Mouse (Mus musculus) kidney, embryonic 14.5 days (tissue): Measurements from ENCODE around the gene Micall2. TPM values are rescaled to one million over a fixed set of nuclear protein-coding genes. Genes with fewer than 3 reads are reported as not detected.
A peak's percentile ranks its signal among the peaks of the same experiment; 100 is the strongest.

ENCODE experiments used
- ATAC-seq: fragments of 200-750 bp; cut with Nextera tagmentation; 2 replicates; pipeline ENCODE4 v1.8.0; 2017; ENCODE audit warnings: moderate number of reproducible peaks, mild to moderate bottlenecking, moderate TSS enrichment, moderate library complexity; ENCODE audit not compliant: low FRiP score, low TSS enrichment
- H3K27ac ChIP-seq: fragments of 300-500 bp; sonication (generic); 2 replicates; pipeline ENCODE4 v1.5.1; 2014; ENCODE audit warnings: low read depth, mild to moderate bottlenecking, low read length, moderate library complexity, mixed read lengths
- H3K27me3 ChIP-seq: fragments of 300-500 bp; sonication (generic); 2 replicates; pipeline ENCODE4 v1.6.1; 2014; ENCODE audit warnings: mild to moderate bottlenecking, low read length; ENCODE audit not compliant: control insufficient read depth, insufficient read depth
- H3K36me3 ChIP-seq: fragments of 300-500 bp; sonication (generic); 2 replicates; pipeline ENCODE4 v1.6.1; 2014; ENCODE audit warnings: low read length, mixed read lengths; ENCODE audit not compliant: control insufficient read depth, insufficient read depth
- H3K4me1 ChIP-seq: fragments of 300-500 bp; sonication (generic); 2 replicates; pipeline ENCODE4 v1.6.1; 2014; ENCODE audit warnings: low read length, mixed read lengths; ENCODE audit not compliant: control insufficient read depth, insufficient read depth
- H3K4me2 ChIP-seq: fragments of 300-500 bp; sonication (generic); replicated peaks from 2 replicates; pipeline ENCODE4 v1.6.1; 2014; ENCODE audit warnings: low read depth, mild to moderate bottlenecking, low read length
- H3K4me3 ChIP-seq: fragments of 300-500 bp; sonication (generic); 2 replicates; pipeline ENCODE4 v1.5.1; 2014; ENCODE audit warnings: mild to moderate bottlenecking, low read length
- H3K9ac ChIP-seq: fragments of 300-500 bp; sonication (generic); 2 replicates; pipeline ENCODE4 v1.6.1; 2014; ENCODE audit warnings: low read depth, mild to moderate bottlenecking, low read length, moderate library complexity
- H3K9me3 ChIP-seq: fragments of 300-500 bp; sonication (generic); 2 replicates; pipeline ENCODE4 v1.6.1; 2016; ENCODE audit warnings: low read length; ENCODE audit not compliant: control insufficient read depth
- WGBS: fragments of 180-500 bp; shearing (Covaris S2); extraction: QIAGEN DNeasy Blood & Tissue Kit; methylation state at CpG from one replicate; pipeline ENCODE4 v1.1.7; 2014; 5-methylcytosine and 5-hydroxymethylcytosine counted together
- polyA plus RNA-seq: library from polyadenylated mRNA; unstranded; fragments of >200 nt; fragmentation: Nextera tagmentation; extraction: Ambion mirVana; gene quantifications from 2 replicates; pipeline ENCODE4 v1.2.1, GENCODE M21; 2014

Gene Micall2
- polyA plus RNA-seq, 1 experiment from 2014 or later = 6.4 TPM

DNA sequence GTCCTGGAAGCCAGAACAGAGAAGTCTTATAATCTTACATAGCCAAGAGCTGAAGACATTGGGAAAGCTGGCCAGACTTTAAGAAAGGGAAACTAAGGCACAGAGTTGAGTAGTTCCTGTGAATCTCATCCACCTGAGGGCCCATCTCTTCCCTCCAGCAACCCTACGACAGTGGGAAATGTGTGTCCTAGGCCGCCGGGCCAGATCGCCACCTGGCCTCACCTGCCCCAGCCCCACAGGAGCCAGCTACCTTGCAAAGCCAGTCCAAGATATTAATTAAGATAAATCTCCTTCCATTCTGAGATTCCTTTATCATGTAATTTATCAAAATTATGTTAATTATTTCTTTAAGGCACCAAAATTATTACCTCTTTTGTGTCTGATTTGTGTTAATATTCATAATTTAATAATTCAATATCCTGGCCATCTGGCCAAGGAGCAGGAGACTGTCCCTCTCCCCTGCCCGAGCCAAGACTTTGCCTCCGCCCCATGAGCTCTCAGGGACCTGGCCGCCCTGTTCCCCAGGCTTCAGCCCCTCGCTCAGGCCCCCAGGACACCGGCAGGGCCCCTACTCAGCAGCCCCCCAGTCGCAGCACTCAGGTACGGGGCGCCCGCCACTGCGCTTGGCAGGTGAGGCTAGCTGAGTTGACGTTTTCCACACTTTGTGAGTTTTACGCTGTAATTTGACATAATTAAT, 41.7 kb downstream of the Micall2 start:
- no peaks in the 10 kb centered on the region for H3K27me3 ChIP-seq
- WGBS = 53% methylated on average over 16 of the region's 16 CpGs
- peak overlapping the region; percentile 18; the same call in 1 of the 2 replicates for H3K4me2 ChIP-seq
- H3K9me3 ChIP-seq = 0 out of 2 replicates have a peak, but pooled peaks cover 2% of the 10 kb centered on the region
- no peak overlapping the region for H3K27ac ChIP-seq
- ATAC-seq = 0 out of 2 replicates have a peak, but pooled peaks have one; percentile 39
- no peak overlapping the region for H3K9ac ChIP-seq
- H3K4me1 ChIP-seq = no peaks in the 10 kb centered on the region
- no peaks in the 10 kb centered on the region for H3K36me3 ChIP-seq
- H3K4me3 ChIP-seq = no peak overlapping the region

DNA sequence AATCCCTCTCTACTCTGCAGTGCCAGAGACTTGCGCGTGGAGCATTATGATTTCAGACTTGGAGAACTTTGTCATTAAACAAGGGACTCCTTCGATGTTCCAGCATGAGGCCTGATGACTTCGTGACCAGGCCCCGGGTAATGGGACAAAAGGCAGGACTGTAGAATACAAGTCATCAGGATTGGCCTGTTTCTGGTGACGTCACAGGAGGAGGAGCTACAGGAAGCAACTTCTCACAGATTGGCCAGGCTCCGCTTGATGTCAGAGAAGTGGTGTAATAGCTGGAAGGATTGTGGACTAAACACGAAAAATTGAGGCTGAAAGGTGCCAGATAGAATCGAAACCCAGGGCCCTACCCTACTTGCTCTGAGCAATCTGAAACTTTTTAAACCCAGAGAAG, 45.3 kb downstream of the Micall2 start:
- Histone ChIP-seq H3K9ac (no peak overlapping the region), H3K4me2 (no peak overlapping the region), H3K36me3 (no peaks in the 10 kb centered on the region), H3K4me3 (no peak overlapping the region), H3K4me1 (peaks cover 9% of the 10 kb centered on the region; the same call in 1 of the 2 replicates), H3K9me3 (no peaks in the 10 kb centered on the region), H3K27ac (no peak overlapping the region), H3K27me3 (no peaks in the 10 kb centered on the region)
- WGBS = 80% methylated on average over 9 of the region's 9 CpGs
- ATAC-seq = no peak

GRCm38 (mm10) chr5:139688356-139688755, 47.8 kb downstream of the Micall2 start:
- no peaks in the 10 kb centered on the region for H3K36me3 ChIP-seq
- ATAC-seq = no peak
- WGBS = 83% methylated on average over 12 of the region's 12 CpGs
- H3K4me1 ChIP-seq = peaks cover 9% of the 10 kb centered on the region; the same call in 1 of the 2 replicates
- H3K4me2 ChIP-seq = no peak overlapping the region
- H3K27me3 ChIP-seq = 0 out of 2 replicates have a peak, but pooled peaks cover under 1% of the 10 kb centered on the region
- no peak overlapping the region for H3K27ac ChIP-seq
- no peak overlapping the region for H3K4me3 ChIP-seq
- no peaks in the 10 kb centered on the region for H3K9me3 ChIP-seq
- no peak overlapping the region for H3K9ac ChIP-seq

DNA sequence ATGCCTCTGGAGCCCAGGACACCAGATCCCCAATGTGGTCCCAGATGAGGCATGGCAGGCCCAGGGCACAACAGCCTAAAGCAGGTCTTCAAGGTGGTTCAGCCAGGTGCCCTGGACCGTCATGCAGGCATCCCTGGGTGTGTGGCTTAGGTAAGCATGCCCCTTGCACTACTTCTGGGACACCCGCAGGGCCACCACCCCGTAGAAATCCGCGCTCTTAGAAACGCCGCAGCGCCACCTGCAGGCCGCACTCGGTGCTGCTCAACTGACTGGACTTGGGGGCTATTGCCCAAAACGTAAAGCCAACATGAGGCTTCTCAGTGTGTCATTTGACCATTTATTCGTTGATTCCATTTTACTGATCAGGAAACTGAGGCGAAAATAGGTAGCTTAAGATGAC, 48.5 kb downstream of the Micall2 start:
- H3K4me2 ChIP-seq = no peak overlapping the region
- whole genome bisulfite sequencing = 7% methylated on average over 13 of the region's 13 CpGs
- no peak overlapping the region for H3K4me3 ChIP-seq
- H3K9ac ChIP-seq = no peak overlapping the region
- no peak for ATAC-seq
- no peaks in the 10 kb centered on the region for H3K9me3 ChIP-seq
- peaks cover 9% of the 10 kb centered on the region; the same call in 1 of the 2 replicates for H3K4me1 ChIP-seq
- no peak overlapping the region for H3K27ac ChIP-seq
- 0 out of 2 replicates have a peak, but pooled peaks cover 6% of the 10 kb centered on the region for H3K27me3 ChIP-seq
- no peaks in the 10 kb centered on the region for H3K36me3 ChIP-seq

GRCm38 (mm10) chr5:139686530-139687249, 49.4 kb downstream of the Micall2 start:
- Histone ChIP-seq H3K27ac (no peak overlapping the region), H3K36me3 (no peaks in the 10 kb centered on the region), H3K27me3 (peaks cover 8% of the 10 kb centered on the region; the same call in 1 of the 2 replicates), H3K4me2 (no peak overlapping the region), H3K4me1 (peaks cover 15% of the 10 kb centered on the region), H3K9ac (no peak overlapping the region), H3K9me3 (no peaks in the 10 kb centered on the region), H3K4me3 (no peak overlapping the region)
- peak; percentile 83 for ATAC-seq
- 26% methylated on average over 21 of the region's 21 CpGs for WGBS

GRCm38 (mm10) chr5:139683228-139683627, 52.9 kb downstream of the Micall2 start:
- no peak overlapping the region for H3K9ac ChIP-seq
- no peaks in the 10 kb centered on the region for H3K9me3 ChIP-seq
- H3K4me1 ChIP-seq = peaks cover 15% of the 10 kb centered on the region
- peaks cover 14% of the 10 kb centered on the region; the same call in 1 of the 2 replicates for H3K27me3 ChIP-seq
- no peak overlapping the region for H3K4me3 ChIP-seq
- no peak overlapping the region for H3K4me2 ChIP-seq
- 0% methylated on average over 2 of the region's 2 CpGs for WGBS
- H3K36me3 ChIP-seq = no peaks in the 10 kb centered on the region
- ATAC-seq = peak; percentile 41
- H3K27ac ChIP-seq = no peak overlapping the region

GRCm38 (mm10) chr5:139682631-139682977, 53.5 kb downstream of the Micall2 start:
- Histone ChIP-seq H3K27me3 (peaks cover 14% of the 10 kb centered on the region; the same call in 1 of the 2 replicates), H3K4me1 (peaks cover 13% of the 10 kb centered on the region), H3K4me2 (no peak overlapping the region), H3K27ac (0 out of 2 replicates have a peak overlapping the region, but pooled peaks have one; percentile 30), H3K9ac (no peak overlapping the region), H3K9me3 (no peaks in the 10 kb centered on the region), H3K4me3 (no peak overlapping the region), H3K36me3 (no peaks in the 10 kb centered on the region)
- WGBS = 2% methylated on average over 7 of the region's 7 CpGs
- ATAC-seq = no peak; the same call in 1 of the 2 replicates

DNA sequence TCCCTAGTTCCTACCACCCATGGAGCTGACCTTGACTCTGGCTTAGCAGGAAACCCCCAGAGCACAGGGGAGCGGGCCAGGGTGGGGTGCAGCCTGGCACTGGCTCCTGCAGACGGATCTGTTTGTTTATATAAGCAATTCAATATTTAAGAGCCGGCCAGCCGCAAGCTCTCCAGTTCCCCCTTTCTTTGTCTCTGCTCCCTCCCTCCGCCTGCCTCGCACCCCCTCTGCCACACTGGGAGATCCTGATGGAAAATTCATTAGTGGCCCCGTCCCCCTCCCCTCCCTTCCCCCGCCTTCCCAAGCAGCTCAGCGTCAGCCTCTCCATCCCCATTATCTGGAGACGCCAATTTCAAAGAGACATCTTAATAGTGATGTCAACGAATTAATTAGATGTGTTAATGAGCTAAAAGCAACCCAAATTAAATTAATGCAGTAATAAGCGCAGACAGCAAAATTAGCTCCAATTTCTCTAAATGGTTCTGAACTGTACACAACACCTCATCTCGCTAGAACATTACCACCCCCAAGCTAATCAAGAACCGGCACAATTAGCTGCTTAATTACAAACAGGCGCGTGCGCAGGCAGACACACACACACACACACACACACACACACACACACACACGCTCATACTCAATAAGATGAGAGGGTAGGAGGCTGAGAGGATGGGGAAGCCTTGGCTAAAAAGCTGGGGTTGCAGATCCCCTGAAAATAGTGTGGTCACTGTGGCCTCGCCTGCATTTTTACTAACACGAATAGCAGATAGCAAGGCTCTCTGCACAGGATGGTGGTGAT, 54.1 kb downstream of the Micall2 start:
- no peak overlapping the region for H3K9ac ChIP-seq
- H3K27me3 ChIP-seq = peaks cover 14% of the 10 kb centered on the region; the same call in 1 of the 2 replicates
- no peak overlapping the region for H3K4me2 ChIP-seq
- 0 out of 2 replicates have a peak overlapping the region, but pooled peaks have one; percentile 30 for H3K27ac ChIP-seq
- H3K4me3 ChIP-seq = no peak overlapping the region
- peaks cover 8% of the 10 kb centered on the region for H3K4me1 ChIP-seq
- no peaks in the 10 kb centered on the region for H3K9me3 ChIP-seq
- WGBS = 7% methylated on average over 20 of the region's 20 CpGs
- ATAC-seq = peak; percentile 51; the same call in 1 of the 2 replicates
- H3K36me3 ChIP-seq = no peaks in the 10 kb centered on the region
